Mouse (Mus musculus): ENCODE measurements around the gene Ptprcap.

The Ptprcap gene

DNA sequence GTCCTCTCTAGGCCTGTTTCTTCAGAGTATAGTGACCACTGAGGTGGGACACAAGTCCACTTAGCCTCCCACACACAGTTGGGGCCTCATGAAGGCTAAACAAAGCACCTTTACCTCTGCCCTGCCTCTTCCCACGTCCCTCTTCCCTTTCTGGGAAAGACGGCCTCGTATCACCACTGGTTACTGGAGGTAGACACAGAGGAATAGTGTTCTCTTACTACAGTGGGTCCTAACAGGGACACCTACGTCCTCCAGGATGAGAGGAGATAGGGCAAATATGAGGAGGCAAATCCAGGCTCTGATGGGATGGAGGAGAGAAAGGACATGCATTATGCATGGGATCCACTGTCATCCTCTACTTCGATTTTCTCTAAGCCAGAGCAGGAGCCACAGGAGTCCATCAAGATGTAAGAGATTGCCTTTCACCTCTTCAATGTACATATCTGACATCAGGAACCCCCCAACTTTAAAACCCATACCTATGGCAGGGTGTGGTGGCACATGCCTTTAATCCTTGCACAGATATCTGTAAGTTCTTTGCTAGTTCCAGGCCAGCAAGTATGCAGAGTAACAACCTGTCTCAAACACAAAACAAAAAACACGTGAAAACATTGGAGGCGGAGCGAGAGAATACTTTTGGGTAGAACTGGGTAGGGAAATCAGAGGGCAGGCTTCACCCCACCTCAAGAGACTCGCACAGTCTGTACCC, 5.5 kb upstream of the Ptprcap start:
- no peak for DNase-seq

DNA sequence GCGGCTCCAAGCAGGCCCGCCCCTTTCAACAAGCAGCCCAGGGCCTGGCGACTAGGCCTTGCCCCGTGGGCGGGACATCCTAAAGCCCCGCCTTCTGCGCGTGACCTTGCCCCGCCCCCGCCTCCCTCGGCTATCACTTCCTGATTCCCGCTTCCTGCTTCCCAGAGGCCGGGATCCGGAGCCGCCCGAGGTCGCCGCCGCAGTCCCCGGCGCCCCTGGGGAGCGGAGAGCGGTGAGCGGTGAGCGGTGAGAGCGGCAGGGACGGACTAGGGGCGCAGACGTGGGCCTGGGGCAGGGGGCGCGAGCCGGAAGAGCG, 5.0 kb upstream of the Ptprcap start, which contains the start of gene Coro1b:
Gene Coro1b (plus strand): TSS at position 129 of the 316 bp plus-strand sequence.
- DNase-seq: peak; percentile 96 to 99

DNA sequence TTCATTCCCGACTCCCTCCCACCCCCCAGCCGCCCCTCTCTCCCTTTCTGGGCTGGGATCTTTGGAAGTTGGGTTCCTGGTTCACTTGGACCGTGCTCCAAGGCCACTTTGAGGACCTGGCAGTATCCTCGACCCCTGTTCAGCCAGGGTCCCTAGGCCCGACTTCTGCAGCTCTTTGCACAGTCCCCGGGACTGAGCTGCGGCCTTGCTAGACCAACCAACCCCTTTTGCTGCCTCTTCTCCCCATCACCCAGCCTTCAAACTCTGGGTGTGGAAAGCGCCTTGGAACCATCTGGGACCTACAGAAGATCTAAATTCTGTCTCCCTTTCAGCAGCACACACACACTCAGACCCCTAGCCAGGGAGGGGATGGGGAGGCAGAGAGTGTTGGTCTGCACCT, 4.6 kb upstream of the Ptprcap start:
- no peak for DNase-seq

DNA sequence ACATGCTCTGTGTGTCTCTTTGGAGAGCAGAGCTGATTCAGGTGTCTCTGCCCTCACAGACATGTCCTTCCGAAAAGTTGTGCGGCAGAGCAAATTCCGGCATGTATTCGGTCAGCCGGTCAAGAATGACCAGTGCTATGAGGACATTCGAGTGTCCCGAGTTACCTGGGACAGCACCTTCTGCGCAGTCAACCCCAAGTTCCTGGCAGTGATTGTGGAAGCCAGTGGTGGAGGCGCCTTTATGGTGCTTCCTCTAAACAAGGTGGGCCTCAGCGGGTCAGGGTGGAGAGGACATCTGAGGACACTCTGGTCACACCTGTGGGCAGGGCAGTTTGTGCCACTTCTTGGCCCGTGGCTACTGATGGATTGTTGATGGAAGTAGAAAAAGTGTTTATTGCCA, 4.1 kb upstream of the Ptprcap start:
- DNase-seq: peak in 1 of 2 experiments; percentile 17

DNA sequence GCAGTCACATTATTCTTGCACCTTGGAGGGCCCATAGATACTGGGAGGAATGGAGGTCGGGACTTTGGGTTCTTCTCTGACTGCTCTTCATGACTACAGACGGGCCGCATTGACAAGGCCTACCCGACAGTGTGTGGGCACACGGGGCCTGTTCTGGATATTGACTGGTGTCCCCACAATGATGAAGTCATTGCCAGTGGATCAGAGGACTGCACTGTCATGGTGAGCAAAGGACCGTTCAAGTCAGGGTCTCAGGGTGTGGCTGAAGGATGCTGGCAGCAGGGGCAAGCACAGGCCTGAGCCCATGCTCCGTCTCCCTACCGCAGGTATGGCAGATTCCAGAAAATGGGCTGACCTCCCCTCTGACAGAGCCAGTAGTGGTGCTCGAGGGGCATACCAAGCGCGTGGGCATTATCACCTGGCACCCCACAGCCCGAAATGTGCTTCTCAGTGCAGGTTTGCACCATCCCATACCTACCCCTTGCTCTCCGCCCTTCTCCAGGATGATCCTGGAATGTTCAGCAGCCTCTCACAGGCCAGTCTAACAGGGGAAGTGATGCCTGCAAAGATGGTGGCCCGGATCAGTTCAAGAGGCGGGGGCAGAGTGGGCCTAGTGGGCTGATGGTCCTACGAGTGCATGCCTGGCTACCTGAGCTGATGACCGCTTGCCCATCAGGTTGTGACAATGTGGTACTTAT, 3.5 kb upstream of the Ptprcap start:
- DNase-seq: peak in 1 of 2 experiments; percentile 19

DNA sequence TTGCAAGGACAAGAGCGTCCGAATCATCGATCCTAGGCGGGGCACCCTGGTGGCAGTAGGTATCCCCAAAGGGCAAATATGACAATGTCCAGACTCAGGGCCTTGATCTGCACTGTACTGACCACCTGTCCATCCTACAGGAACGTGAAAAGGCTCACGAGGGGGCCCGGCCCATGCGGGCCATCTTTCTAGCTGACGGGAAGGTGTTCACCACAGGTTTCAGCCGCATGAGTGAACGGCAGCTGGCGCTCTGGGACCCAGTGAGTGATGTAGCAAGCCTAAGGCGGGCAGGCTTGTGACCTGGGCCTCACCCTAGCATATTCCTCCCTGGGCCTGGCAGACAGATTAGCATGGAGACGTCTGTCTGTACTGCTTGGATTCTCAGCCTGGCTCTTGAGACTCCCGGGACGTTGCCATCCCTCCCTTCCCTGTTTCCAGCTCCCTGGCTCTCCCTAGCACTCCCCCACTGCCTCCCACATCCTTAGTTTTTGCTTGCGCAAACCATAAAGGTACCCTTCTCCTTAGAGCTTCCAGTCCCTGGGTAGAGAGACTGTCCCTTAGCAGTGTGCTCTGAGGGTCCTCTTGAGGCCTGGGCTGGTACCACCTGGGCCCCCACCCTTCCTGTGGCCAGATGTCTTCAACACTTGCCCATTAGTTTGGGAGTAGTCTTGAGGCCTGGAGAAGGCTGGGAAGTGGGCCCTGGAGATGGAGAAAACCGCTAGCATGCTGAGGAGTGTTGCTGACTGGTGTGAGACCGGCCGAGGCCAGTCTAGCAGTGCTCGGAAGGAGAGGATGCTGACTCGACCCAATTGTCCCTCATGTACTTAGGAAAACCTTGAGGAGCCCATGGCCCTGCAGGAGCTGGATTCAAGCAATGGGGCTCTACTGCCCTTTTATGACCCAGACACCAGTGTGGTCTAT, 2.6 kb upstream of the Ptprcap start:
- peak in 1 of 2 experiments; percentile 28 for DNase-seq

DNA sequence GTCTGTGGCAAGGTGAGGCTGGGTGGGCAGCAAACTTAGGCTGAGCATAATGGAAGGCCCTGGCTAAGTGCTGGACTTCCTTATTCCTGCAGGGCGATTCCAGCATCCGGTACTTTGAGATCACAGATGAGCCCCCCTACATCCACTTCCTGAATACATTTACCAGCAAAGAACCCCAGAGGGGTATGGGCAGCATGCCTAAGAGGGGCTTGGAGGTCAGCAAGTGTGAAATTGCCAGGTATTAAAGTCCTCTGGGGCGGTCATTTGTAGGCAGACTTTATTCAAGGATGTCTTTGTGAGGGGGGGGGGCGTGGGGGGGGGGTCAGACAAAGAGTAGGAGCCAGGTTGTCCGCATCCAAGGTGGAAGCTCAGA, 1.9 kb upstream of the Ptprcap start:
- DNase-seq: no peak

DNA sequence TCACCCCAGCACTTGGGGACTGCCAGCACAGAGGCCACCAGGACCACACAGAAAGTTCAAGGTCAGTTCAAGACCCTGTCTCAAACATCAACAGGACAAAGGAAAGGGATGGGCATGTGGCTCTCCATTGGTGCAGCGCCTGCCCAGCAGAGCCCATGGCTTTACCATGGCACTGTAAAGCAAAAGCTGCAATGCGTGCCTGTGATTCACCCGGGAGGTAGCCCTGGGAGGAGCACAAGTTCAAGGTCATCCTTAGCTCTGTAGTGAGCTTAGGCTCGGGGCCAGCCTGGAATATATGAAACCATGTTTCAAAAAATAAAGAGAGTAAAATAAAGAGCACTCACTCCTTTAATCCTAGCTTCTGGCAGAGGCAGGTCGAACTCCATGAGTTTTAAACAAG, 1.5 kb upstream of the Ptprcap start:
- no peak for DNase-seq

DNA sequence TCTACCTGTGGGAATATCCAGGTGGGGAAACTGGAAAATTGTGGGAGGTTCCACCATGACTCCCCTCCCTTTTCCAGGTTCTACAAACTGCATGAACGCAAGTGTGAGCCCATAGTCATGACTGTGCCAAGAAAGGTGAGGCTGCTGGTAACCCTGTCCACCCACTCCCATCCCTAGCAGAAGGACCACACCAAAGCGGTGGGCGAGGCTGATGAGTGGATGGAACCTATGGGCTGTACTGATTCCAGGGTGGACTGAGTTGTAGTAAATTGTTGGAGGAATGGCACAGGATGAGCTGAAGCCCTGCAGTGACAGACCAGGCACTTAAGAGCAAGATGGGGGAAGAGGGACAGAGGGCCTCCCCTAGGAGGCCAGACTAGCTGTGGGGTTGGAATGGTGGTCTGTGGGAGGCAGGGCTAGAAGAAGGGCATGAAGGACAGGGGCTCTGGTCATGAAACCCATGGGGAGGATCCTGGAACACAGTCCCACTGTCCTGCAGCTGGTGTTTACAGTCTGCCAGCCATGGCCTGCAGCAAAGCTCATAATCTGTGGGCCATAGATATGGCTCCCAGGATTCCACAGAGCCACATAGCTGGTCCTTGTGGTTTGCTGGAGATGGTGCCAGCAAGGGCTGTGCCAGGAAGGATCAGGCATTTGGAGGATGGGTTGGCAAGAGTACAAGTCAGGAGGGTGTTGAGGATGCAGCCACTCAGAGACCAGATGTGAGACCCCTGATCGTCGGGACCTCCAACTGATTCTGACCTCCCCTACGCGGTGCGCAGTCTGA, 766 bp upstream of the Ptprcap start:
- DNase-seq: peak in 1 of 2 experiments; percentile 26

DNA sequence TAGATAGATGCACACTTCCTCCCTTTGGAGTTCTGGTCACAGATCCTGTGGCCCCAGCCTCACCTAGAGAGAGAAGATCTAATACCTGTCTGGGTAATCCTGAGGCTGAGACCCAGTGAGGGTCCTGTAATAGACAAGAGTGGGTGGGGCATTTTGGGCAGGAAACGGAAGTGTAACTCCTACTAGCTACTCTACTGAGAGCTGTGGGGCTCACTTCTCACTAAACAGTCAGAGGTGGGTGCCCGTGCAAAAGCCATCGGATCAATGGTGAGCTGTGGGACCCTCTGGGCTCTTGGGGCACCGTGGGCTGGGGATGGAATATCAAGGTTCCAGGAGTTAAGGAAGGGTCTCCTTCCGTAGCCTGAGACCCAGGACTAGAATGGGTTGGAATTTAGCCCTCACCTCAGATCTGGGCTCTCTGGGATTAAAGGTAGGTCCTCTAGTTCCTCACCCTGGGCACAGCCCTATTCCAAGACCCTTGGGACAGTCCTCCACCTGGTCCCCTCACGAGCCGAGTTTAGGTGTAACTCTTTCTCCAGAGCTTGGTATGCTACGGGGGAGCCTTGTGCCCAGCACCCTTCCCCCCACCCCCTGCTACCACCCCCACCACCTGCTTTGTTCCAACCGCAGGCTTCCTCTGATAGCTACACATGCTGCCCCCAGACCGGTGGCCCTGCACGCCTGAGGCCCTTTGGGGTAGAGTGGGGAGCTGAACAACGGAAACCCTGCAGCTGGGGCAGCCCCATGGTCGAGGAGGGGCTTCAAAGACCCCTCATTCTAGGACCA, 1.2 kb downstream of the Ptprcap start:
- DNase-seq: peak in 1 of 2 experiments; percentile 29

DNA sequence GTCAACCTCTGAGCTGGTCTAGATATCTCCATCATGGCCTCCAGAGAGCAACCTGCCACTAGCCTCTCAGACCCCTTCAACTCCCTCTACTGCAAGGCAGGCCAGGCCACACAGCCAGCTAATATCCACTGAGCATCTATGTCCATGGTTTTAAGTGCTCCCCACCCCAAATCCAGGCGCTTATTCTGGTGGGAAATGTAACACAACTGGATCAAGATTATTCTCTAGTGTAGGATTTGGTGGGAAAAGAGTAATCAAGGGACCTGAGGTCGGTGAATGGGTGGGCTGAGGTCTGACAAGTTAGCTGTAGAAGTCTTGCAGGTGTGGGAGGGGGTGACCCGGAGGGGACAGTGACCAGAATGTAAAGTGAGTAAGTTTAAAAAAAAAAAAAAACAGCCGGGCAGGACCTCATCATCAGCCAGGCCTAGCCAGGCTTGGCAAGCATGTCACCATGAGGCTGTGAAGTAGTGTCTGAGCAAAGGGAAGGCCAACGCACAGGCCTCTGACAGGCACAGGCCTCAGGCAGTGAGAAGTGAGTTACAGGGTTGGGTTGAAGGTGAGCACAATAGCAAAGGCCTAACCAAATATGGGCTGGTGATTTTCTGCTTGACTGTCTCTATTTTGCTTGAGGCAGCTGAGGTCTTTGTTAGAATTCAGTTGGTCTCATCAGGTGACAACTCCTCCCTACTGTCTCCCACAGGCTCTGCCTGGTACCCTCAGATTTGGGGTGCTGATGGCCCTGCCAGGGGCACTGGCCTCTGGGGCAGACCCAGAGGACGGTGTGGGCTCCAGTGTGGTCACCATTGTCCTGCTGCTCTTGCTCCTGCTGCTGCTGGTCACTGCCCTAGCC, 2.0 kb downstream of the Ptprcap start:
- DNase-seq: no peak

DNA sequence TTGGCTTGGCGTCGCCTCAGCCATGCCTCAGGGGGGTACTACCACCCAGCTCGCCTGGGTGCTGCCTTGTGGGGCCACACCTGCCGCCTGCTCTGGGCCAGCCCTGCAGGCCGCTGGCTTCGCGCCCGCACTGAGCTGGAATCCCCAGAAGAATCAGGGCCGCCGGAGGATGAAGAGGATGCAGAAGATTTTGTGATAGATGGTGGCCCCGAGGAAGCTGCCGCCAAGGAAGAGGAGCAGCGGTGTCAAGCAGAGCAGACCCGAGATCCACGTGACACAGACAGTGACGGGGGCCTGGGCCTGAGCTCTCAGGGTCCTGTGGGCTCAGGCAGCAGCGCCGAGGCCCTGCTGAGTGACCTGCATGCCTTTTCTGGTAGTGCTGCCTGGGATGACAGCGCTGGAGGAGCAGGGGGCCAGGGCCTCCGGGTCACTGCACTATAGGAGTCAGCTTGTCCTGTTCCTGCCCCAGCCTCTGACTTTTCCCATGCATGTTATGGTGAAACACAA, 2.7 kb downstream of the Ptprcap start:
- DNase-seq: peak in 1 of 2 experiments; percentile 50

DNA sequence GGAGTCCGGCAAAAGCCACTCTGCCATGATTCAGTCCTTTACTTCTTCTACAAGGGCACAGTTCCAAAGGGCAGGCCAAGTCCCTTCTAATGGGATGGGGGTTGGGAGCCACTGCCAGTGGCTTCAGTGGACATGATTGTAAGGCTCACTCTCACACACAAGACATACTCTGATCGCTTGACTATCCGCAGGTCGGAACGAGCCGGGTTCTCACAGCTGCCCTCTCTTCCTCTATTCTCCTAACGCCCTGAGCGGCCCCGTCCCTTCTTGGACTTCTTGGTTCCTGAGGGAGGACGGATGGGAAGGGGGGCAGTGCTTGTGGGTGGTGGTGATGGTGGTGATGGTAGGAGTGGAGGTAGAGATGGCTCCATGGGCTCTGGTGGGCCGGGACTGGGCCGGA, 3.4 kb downstream of the Ptprcap start:
- DNase-seq: no peak

DNA sequence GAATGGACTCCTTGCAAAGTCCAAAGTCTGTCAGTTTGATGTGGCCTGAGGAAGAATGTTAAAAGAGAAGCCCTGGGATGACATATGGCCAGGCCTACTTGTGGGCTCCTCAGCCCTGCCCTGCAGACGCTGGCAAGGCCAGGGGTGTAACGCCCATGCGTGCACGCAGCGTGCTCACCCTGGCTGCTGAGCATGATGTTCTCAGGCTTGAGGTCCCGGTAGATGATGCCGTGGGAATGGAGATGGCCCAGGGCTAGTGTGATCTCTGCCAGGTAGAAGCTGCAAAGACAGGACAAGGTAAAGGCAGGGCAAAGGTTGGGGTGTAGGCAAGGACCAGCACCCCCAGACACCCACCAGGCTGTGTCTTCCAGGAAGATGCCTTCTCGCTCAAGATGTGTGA, 5.6 kb downstream of the Ptprcap start:
- DNase-seq: no peak

DNA sequence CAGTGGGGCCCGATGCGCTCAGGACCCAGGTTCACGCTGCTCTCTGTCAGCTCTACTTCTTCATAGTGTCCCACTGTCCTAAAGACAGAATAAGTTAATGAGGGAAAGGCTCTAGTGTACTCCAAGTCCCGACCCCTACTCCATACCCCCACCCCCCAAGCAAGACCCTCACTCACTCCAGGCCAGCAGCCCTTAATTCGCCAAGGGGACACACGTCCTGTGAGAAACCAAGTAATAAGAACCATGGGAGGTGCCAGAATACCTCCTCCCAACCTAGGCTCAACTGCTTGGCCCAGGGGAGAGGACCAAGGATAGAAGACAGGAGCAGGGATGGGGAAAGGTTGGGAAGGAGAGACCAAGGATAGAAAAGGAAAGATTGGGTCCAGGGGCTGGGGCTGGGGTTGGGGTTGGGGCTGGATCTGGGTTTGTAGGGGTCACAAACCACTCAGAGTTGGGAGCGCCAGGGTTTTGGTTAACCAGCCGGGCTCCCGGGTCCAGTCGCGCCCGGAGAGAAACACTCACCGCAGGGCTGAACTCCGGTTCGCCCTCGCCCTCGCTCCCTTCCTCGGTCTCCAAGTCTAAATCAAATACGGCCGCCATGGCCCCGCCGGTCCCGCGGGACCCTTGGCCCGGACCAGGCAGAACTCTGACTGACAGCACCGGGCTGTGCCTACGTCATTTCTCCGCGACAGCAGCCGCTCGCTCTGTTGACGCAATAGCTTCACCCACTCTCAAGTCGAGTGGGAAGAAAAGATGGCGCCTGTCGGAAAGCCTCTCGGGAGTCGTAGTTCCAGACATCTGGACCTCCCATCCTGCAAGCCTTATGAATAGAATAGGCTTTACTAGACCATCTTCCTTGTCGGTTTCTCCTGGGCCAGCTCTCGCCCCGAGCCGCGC, 9.5 kb downstream of the Ptprcap start, which contains the start of gene Rps6kb2:
Gene Rps6kb2 (minus strand): TSS at position 709 of the 897 bp plus-strand sequence.
- DNase-seq: peak; percentile 98

DNA sequence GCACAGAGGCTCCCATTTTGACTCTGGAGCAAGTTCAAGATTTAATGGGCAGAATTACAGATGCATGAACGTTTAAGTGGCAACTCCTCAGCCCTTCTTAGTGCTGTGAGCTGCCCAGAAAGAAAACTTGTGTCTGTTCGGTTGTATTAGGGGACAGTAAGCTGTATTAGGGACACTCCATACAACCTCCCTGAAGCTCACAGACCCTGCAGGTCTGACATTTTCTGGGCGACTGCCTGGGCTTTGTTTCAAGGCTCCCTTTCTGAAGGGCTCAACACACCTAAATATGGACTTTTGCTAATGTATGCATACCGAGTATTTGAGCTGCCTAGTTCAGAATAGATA, 10.1 kb downstream of the Ptprcap start:
- no peak for DNase-seq

DNA sequence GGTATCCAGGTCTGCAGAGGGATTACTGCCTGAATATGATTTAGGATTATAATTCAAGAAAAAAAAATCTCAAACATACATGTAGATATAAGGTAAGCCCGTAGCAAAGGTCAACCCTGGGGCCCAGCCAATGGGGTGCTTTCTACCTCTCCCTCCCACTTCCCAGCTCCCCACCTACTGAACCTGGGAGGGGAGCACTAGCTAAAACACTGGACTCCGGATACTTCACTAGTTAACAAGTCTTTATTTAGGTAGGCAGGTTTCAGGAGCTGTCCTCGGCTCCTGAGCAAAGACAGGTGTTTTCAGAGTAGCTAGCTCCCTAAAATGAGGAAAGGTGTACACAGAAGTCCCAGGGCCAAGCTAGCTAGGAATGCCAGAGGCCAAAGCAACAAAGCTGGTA, 10.7 kb downstream of the Ptprcap start:
- no peak for DNase-seq

DNA sequence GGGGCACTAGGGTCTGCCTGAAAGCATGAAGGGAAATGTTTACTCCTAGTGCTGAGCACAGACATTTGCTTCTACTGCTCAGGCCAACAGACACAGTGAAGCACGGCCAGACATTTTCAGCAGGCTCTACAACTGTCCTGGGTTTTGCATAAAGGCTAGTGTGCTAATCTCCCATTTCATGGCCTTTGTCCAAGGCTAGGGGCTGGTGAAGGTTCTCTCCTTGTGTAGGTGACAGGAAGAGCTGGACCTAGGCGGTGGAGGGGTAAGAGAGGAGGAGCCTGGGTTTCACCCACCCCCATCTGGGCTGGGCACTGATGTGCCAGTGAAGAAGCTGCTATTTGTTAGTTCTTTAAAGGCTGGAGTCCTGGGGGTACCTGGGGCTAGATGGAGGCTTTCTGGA, 11.3 kb downstream of the Ptprcap start:
- DNase-seq: no peak

DNA sequence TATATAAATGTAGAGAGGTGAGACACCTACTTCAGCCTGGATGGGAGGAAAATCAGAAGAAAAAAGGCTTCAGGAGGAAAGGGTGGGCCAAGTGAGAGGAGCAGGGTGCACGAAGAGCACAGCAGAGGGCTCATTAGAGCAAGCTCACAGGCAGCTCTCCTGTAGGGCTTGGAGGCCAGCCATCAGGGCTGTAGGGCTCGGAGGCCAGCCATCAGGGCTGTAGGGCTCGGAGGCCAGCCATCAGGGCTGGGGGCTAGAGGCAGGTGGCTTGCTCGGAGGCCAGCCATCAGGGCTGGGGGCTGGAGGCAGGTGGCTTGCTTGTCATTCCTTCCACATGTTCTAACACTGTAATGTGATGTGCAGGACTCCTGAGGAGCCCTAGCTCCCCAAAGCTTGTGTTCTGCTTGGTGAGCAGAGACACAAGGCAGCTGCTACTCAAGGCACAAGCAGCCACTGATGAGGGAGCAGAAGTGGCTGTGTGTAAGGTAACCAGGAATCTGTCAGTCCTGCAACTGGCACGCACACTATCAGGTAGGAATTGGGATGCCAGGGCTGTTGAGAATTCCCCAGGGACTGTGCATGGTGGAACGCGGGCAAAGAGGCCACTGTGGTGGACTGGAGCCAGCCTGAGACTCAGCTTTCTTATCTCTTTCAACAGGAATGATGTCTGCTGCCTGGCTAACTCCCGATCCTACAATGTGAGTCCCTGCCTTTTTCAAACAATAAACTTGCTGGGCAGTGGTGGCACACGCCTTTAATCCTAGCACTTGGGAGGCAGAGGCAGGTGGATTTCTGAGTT, 13.5 kb downstream of the Ptprcap start:
- peak in 1 of 2 experiments; percentile 33 for DNase-seq
